Mouse (Mus musculus): ENCODE data around the gene Sat2.

The Sat2 gene

DNA sequence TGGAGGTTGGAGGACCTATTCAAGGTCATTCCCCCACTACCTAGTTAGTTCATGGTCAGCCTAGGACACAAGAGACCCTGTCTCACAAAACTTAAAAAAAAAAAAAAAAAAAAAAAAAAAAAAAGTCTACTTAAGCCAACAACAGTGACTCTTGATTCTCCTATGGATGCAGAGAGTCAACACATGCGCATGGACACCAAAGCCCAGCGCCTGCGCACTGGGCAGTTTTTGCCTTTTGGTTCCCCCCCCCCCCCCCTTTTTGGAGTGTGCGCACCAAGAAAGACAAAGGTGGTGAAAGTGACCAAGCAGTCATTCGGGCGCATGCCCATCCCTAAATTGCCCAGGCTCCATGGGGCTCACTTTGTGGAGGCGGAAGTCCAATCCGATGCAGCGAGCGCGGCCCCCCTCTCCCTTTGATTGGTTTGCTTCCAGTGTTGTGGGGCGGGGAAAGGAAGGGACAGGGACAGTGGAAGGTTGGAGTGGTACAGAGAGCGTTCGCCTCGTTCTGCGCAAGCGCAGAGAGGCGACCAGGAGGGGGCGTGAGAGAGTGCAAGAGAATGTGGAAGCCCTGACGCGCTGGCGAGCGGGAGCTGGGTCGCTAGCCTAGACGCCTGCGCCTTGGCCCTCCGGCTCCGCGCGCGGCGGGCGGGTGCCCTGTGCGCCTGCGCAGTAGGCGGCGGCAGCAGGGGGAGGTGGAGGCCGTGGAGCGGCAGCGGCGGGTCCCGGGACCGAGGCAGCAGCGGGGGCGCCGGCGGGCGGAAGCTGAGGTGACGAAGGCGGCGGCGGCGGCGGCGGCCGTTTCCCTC, 10.7 kb downstream of the Sat2 start, which contains the start of gene Fxr2:
Gene Fxr2, plus strand, starts transcription at position 707 of the 806 bp plus-strand sequence.
- in situ Hi-C loops (cut with MboI; ENCODE audit: low sequenced_read_pairs) = no loop called here

DNA sequence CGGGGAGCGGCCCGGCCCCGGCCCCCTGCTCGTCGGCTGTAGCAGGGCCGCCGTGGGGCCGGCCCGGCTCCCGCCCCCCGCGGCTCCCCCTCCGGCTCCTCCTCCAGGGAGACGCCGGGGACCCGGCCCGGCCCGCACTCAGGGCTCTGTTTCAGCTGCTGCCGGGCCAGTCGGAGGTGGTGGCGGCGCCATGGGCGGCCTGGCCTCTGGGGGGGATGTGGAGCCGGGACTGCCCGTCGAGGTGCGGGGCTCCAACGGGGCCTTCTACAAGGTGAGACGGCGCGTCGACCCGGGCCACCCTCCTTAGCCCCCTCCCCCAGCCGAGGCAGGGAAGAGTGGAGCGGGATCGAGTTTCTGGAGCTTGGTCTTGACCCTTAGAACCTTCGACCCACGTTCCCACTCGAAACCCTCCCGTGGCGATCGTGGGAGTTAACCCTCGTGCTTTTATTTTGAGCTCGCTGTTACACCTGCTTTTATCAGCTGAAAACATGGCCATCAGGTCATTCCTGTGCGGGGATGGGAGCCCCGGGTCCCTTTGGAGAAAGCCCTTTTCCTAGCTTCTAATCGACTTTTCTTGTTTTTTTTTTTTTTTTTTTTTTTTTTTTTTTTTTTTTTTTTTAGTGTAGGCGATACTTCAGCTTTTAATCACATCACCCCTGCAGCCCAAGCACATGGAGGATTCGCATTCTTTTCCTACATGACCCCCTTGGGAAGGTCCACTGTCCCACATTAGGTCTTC, 11.5 kb downstream of the Sat2 start:
- in situ Hi-C loops (cut with MboI; ENCODE audit: low sequenced_read_pairs) = no loop called here

DNA sequence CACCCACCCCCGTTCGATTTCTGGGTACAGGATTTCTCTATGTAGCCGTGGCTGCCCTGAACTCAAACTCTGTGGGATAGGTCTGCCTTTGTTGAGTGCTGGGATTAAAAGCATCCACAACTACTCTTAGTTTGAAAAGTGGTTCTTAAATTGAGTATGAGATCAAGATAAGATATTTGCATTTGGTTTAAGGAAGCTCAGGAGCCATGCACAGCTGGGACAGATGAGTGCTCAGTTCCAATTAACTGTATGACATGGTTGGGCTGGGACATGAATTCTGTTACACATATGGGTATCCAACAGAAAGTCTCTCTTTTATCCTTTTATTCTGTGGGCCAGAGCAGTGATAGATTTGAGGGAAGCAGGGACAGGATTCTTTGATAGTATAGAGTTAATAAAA, 13.6 kb downstream of the Sat2 start:
- in situ Hi-C loops (cut with MboI; ENCODE audit: low sequenced_read_pairs) = no loop called here

DNA sequence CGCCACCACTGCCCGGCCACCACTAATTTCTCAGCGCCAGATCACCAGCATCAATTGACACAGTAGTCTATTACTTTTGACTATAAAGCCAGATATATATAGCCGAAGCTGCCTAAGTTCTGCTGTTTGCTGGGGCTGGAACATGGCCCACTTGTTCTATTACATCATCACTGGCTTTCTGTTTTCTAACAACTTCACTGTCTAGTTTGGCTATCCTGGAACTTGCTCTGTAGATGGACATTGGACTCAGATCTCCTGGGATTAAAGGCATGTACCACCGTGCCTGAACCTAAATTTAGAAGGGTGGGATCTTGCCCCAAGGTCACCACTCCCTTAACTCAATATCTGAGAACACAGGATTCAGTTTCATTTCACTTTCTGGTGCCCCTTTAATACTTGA, 24.0 kb downstream of the Sat2 start:
- in situ Hi-C loops (cut with MboI; ENCODE audit: low sequenced_read_pairs) = no loop called here

GRCm38 (mm10) chr11:69653399-69653798, 31.6 kb downstream of the Sat2 start:
- in situ Hi-C loops (cut with MboI; ENCODE audit: low sequenced_read_pairs) = no loop called here

DNA sequence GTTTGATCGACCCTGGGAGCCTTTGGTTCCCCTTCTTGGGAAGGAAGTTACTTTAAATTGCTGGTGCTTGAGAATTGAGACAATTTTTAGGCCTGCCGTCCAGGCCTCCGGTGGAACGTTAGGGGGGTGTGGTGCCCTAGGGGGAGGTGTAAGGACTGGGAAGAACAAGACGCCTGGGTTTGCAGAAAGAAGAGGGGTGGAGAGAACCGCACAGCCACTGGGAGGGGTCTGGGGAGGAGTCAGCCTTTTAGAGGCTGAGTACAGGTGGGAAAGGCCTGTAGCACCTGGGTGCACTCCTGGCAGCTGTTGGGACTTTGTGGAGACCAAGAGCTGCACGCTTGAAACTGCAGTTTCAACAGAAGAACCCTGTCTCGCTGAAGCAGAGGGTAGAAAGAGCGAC, 32.9 kb downstream of the Sat2 start:
- in situ Hi-C loops (cut with MboI; ENCODE audit: low sequenced_read_pairs) = no loop called here

DNA sequence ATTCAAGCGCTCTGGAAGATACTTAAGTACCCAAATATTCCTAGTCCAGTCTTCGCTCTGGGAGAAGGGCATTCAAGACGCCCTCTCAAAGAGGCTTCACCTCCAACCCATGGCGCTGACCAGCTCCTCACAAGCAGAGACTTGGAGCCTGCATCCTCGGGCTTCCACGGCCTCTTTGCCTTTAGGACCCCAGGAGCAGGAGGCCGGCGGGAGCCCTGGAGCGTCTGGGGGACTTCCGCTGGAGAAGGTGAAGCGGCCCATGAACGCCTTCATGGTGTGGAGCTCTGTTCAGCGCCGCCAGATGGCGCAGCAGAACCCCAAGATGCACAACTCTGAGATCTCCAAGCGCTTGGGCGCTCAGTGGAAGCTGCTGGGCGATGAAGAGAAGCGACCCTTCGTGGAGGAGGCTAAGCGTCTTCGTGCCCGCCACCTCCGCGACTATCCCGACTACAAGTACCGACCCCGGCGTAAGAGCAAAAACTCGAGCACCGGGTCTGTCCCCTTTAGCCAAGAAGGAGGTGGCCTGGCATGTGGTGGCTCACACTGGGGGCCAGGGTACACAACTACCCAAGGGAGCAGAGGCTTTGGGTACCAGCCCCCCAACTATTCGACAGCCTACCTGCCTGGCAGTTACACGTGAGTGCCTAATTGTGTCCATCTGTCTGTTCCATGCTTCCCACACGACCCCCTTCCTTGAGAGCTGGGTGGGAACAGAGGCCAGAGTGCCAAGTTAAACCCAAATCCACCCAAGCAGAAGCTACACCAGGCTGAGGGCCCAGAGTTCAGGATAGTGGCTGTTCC, 33.6 kb downstream of the Sat2 start, which contains the start of gene Sox15:
Gene Sox15, plus strand, starts transcription at position 51 of the 801 bp plus-strand sequence.
- in situ Hi-C loops (cut with MboI; ENCODE audit: low sequenced_read_pairs) = no loop called here

DNA sequence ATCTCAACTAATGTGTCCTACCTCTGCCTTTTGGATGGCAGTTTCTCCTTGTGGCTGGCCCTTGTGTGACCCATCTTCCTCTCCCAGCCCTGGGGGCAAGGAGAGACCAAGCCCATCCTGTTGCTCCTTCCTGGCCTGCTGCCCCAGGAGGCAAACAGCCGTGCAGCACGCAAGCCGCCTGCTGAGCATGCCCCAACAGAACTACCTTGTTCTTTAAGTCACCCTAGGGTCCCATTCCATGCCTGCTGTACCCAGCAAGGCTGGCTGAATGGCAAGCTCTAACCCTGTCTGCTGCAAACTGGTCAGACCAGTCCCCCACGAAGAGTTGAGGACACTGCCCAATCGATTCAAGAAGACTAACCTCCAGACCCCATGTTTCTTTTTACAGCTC, 34.2 kb downstream of the Sat2 start:
- in situ Hi-C loops (cut with MboI; ENCODE audit: low sequenced_read_pairs) = no loop called here

DNA sequence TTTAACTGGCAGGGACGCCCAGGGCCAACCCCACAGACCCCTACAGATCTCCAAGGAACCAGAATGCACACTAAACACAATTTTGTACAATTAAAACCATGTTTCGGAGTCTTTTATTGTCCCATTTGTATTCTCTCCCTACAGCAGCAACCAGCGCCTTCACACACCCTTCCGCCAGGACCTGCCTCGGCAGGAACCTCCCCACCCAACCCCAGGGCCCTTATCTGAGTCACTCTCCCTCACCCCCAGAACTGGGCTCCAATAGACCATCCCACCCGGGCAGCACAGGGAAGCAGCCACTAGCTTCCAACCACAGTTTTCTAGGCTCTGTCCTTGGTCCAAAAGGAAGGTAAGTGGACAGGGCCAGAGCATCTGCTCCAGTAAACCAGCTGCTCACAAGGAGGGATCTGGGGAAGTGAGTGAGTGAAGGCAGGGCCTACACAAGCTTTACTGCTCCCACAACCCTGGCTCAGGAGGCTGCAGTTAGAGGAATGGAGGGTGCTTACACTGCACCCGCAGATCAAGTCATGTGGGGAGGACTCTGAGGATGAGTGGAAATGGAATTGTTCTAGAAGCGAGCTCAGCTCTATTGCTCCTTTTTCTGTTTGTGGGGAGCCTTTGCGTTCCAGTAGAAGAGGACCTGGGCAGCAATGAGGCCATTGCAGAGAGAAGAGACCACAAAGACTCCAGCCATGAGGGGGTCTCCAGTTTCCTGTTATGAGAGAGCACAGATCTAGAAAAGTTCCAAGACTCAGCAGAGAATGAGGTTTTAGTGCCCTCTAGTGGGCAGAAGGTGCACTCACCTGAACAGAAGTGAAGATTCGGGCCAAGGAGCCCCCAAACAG, 35.0 kb downstream of the Sat2 start:
- in situ Hi-C loops (cut with MboI; ENCODE audit: low sequenced_read_pairs) = no loop called here

- in situ Hi-C loops (cut with MboI; ENCODE audit: low sequenced_read_pairs) = no loop called here
Measured at GRCm38 (mm10) chr11:69657462-69657881, 35.6 kb downstream of the Sat2 start.

- in situ Hi-C loops (cut with MboI; ENCODE audit: low sequenced_read_pairs) = no loop called here
Measured at GRCm38 (mm10) chr11:69661221-69661881, 39.5 kb downstream of the Sat2 start.

DNA sequence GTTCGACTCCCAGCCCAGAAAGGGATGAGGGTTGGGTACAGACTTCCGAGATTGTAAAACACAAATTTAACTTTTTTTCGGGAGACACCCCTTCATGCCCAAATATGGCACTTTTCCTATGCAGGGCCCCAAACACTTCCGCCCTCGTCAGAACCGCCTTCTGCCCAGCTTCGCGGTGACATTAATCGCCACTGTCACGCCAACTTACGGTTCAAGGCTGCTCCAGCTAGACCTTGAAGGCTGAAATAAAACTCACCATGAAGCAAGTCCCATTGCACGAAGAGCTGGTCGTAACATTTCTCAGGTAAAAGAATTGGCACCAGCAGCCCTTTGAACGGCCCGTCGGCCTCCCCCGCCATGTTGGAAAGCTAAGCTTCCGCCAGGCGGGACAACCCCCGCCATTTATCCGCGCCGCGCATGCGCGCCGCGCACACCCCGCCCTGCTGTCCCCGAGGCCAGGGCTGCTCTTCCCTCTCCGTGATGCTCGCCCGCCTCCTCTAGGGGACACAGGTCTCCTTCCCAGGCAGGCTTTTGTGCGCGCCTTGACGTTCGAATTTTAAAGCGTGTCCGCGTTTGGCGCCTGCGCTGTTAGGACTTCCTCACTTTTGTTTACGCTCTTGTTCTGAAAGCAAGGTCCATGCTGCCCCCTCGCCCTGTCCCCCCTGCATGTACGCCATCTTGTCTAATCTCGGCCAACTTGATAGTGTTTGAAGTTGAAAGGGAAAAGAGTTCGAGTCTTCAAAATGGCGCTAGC, 40.6 kb downstream of the Sat2 start, which contains the start of gene Mpdu1:
Gene Mpdu1, minus strand, starts transcription at position 430 of the 754 bp plus-strand sequence.
- in situ Hi-C loops (cut with MboI; ENCODE audit: low sequenced_read_pairs) = no loop called here

DNA sequence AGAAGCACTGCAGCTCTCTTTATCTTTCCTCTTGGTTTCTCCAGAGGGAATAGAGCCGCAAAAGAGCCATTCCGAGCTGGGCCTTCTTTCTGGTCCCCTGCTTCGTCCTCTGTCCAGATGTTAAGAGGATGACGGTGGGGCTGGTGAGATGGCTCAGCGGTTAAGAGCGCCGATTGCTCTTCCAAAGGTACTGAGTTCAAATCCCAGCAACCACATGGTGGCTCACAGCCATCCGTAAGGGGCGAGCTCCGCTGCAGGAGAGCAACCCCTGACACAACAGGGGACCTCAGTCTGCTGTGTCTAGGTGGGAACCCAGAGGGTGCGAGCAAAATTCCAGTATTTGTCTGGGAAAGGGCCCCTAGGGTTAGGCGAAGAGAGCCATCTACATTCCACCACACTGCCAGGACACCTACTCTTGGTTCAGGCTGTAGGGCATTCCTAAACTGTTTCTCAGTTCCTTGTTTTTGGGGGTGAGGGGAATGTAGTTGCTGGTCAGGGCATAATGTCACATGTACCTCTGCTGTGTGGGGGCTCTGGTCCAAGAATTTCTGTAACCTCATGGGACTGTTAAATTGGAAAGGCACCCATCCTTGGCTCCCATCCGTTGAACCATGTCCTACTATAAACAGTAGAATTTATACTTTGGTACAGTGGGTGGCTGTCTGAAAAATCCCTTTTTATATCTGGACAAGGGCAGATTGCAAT, 41.3 kb downstream of the Sat2 start:
- in situ Hi-C loops (cut with MboI; ENCODE audit: low sequenced_read_pairs) = no loop called here

DNA sequence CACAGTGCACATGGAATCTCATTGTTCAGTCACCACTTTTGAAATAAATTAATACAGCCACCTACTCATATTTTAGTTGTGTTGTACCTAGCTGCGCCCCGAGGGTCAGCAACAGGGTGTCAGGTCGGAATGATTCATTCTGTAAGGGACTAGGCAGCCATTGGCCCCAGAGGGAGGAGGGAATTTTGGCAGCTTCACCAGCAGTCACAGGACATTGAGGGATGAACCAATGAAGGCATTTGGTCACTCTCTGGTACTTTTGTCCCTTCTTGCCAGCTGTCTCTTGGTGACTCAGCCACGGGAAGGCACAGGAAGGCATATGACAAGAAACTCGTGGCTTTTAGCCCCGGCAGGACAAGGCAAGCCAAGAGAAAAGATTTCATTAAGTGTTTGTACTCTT, 42.0 kb downstream of the Sat2 start:
- in situ Hi-C loops (cut with MboI; ENCODE audit: low sequenced_read_pairs) = no loop called here

DNA sequence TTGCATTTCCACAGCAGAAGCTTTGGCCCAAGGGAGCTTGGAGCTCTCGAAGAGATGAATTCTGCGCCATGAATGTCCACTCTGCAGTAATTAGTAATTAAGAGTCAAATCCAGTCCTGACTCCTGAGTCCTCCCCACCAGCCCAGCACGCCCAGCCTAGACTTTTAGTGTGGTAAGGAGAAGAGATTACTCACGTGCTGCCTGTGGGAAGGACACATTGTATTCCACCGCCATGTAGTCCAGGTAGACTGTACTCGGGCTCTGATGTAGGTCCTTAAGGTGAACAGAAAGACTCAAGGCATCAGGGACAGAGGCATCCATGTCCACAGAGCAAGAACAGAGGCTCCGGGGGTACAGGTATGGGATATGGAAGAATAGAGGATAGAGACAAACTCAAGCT, 43.0 kb downstream of the Sat2 start:
- in situ Hi-C loops (cut with MboI; ENCODE audit: low sequenced_read_pairs) = no loop called here

- in situ Hi-C loops (cut with MboI; ENCODE audit: low sequenced_read_pairs) = no loop called here
Measured at GRCm38 (mm10) chr11:69665457-69665960, 43.7 kb downstream of the Sat2 start.

GRCm38 (mm10) chr11:69665961-69666664, 44.3 kb downstream of the Sat2 start, which contains the start of gene Cd68:
TSS of gene Cd68 (minus strand) at chr11:69666153.
- in situ Hi-C loops (cut with MboI; ENCODE audit: low sequenced_read_pairs) = no loop called here

DNA sequence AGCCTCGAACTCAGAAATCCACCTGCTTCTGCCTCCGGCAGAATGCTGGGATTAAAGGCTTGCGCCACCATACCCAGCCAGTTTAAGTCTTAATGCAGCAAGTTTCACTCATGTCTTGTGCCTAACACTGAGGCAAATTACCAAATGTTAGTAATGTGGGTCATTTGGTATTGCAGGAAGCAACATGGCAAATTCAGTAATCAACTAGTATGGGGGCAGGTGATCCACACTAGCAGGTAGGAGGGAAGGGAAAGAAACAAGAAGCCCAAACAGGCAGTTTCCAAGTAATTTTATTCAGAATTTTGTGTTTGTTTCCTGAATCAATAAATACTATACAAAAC, 44.8 kb downstream of the Sat2 start:
- in situ Hi-C loops (cut with MboI; ENCODE audit: low sequenced_read_pairs) = no loop called here
